Mouse (Mus musculus) spleen, adult 2 months (tissue): ENCODE data around the gene Prr5l.
A peak's percentile ranks its signal among the peaks of the same experiment; 100 is the strongest.

Source experiments
- CTCF ChIP-seq: fragments of 200-500 bp; IDR thresholded peaks from 2 replicates; pipeline ENCODE4 v1.5.1; 2011; ENCODE audit warnings: mild to moderate bottlenecking, inconsistent platforms; ENCODE audit not compliant: insufficient read depth, insufficient read length, insufficient replicate concordance; ENCODE audit errors: extremely low read depth
- POLR2A ChIP-seq: fragments of 200-500 bp; IDR thresholded peaks from 2 replicates; pipeline ENCODE4 v1.6.1; 2011; ENCODE audit warnings: low read depth, low read length, inconsistent platforms

DNA sequence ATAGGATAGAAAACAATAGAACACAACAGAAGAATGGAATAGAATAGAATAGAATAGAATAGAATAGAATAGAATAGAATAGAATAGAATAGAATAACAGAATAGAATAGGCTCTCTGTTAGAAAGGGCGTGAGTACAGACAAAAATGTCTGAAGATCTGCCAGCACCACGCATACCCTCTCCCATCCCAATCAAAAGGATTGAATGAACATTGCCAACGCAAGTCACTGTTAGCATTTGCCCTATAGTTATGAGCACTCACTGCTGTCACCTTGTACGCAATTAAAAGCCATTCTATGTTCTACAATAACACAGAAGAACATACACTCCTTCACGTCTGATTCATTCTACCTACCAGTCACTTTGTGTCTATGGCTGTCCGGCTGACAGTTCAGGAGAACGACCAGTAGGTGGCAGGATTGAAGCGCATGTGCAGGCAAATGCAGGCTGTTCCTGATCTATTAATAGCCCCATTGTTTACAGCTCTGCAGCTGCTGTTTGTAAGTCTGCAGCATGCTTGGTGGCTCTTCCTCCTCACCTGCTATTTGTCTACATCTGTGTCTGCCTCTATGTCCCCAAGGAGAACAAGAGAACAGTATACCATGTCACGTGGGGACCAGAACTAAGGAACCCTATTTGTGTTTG, 217.6 kb downstream of the Prr5l start:
- TF ChIP-seq POLR2A (no peak), CTCF (peak; percentile 80; the same call in 1 of the 2 replicates)
